Mouse (Mus musculus): ENCODE measurements at regions not wholly inside any gene's neighbourhood (a gene's known extent, or its start where the extent isn't known, plus 50 kb on each side); places are given as distances from the start of the nearest gene placed in this dataset.

DNA sequence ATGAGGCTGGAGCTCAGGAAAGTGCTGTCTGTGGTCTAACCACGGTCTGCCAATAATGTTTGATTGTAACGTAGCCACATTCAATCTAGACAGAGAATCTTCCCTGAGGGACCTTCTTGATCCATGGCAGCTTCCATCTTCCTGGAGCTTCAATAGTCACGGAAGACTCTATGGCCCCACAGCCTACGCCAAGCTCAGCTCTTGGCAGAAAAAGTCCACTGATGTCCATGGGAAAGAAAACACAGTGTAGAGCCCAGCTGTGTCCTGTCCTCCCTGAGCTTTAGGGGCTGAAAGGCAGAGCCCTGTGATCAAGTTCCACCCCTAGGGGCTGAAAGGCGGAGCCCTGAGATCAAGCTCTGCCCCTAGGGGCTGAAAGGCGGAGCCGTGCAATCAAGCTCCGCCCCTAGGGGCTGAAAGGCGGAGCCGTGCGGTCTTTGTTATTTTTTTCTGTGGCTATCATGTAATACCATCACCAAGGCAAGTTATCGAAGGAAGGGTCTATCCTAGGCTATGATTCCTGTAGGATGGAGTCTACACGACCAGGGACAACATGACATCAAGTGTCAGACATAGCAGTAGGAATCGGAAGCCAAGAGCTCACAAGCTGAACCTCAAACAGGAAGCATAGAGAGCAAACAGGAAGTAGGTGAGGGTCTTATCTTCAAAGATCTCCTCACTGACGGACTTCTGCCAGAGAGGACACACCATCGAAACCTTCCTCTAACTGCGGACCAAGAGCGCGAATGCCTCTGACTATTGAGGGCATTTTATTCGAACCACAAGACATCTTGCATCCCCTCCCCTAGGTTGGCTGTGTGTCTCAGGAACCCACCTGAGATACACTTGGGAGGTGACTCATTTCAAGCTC lies 81.4 kb downstream of the Gm26897 start:
- Histone ChIP-seq H3K4me1 (ENCODE audit: control insufficient read depth, insufficient read depth, insufficient read length, low read length) (no peaks in the 10 kb centered on the region; the same call in 1 of the 2 replicates), H3K27ac (replicated peaks; ENCODE audit: low read depth, low read length) (no peak overlapping the region), H3K4me3 (ENCODE audit: insufficient read depth, low read depth, low read length) (no peak overlapping the region)

DNA sequence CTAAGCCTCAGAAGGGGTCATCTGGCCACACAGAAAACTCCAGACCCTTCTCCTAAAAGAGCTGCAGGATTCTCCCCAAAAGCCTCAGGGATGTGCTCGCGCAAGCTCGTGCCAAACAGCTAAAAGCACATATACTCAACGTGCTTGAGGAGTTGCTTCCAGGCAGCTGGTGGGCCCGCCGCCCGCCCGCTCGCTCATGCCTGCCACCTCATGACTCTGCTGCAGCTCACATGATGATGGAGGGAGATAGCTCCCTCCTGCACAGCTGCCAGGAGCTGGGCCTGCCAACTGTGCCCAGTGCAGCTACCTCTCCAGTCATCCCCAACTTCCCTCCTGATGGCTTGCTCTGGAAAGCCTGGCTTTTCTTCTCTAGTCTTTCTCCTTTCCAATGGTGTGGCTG lies 87.2 kb downstream of the Gm26897 start:
- no peak overlapping the region for H3K4me3 ChIP-seq (ENCODE audit: insufficient read depth, low read depth, low read length)
- no peak overlapping the region for H3K27ac ChIP-seq (replicated peaks; ENCODE audit: low read depth, low read length)
- no peaks in the 10 kb centered on the region; the same call in 1 of the 2 replicates for H3K4me1 ChIP-seq (ENCODE audit: control insufficient read depth, insufficient read depth, insufficient read length, low read length)

DNA sequence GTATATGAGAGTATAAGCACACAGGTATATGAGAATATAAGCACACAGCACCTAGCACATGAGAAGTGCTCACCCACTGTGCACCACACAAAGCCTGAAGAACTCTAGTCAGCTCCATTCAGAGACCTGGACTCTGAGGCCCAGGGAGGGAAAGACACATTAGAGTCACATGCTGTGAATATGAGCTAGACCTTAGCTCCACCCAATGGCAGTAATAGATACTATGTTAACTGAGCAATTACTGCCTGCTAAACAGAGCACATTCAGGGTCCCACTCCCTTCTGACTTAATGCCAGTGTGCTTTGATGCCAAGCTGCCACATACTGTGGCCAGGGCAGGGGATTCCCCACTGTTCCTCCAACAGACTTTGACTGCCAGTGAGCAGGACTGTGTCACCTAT lies 89.2 kb downstream of the Gm26897 start:
- no peak overlapping the region for H3K27ac ChIP-seq (replicated peaks; ENCODE audit: low read depth, low read length)
- no peaks in the 10 kb centered on the region for H3K4me1 ChIP-seq (ENCODE audit: control insufficient read depth, insufficient read depth, insufficient read length, low read length)
- no peak overlapping the region for H3K4me3 ChIP-seq (ENCODE audit: insufficient read depth, low read depth, low read length)

GRCm38 (mm10) chr5:111823420-111823819 lies 89.7 kb downstream of the Gm26897 start:
- H3K27ac ChIP-seq (replicated peaks; ENCODE audit: low read depth, low read length), result no peak overlapping the region
- H3K4me3 ChIP-seq (ENCODE audit: insufficient read depth, low read depth, low read length), result no peak overlapping the region

DNA sequence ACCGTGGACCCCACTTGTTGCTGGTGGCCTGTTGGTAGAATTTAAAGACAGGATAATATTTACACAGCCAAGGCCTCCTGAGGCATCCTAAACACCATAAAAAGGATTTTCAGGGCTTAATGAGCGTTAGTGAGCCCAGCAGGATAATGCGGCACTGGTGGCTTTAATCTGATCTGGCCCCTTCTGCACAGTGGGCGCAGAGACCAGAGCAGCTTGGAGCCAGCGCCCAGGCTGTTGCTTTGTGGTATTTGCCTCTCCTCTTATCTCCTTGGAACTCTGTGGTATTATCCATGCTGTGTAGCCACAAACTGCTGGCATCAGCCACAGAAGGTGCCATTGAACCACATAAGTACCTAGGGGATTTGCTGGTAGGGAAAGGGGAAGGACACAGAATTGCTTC lies 90.1 kb downstream of the Gm26897 start:
- Histone ChIP-seq H3K4me3 (ENCODE audit: insufficient read depth, low read depth, low read length) (no peak overlapping the region), H3K4me1 (ENCODE audit: control insufficient read depth, insufficient read depth, insufficient read length, low read length) (no peaks in the 10 kb centered on the region), H3K27ac (replicated peaks; ENCODE audit: low read depth, low read length) (no peak overlapping the region)

More at GRCm38 (mm10) chr5:111823420-111823819, 89.7 kb downstream of the Gm26897 start:
- no peaks in the 10 kb centered on the region for H3K4me1 ChIP-seq (ENCODE audit: control insufficient read depth, insufficient read depth, insufficient read length, low read length)

DNA sequence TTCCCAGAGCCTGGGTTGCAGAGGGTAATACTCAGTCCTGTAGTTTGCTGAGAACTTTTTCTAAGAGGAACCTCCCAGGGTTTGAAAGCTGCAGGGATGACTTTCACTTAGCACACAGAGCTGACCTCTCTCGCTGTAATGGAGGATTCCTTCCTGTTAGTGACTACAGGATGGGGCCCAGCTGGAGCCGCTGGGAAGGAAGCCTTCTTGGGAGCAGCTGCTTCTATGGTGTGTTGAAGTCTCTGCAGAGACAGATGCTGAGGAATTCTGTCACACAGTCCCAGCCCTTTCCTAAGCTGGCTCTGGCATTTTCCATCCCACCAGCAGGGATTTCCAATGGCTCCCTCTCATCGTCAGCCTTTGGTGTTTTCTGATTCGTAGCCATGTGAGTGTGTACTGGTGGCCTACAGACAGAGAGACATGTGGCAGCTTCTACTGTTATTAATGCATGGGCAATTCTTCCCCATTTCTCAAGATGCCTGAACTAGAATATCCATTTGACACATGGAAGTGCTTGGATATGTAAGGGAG lies 90.9 kb downstream of the Gm26897 start:
- Histone ChIP-seq H3K4me3 (ENCODE audit: insufficient read depth, low read depth, low read length) (no peak overlapping the region), H3K27ac (replicated peaks; ENCODE audit: low read depth, low read length) (no peak overlapping the region), H3K4me1 (ENCODE audit: control insufficient read depth, insufficient read depth, insufficient read length, low read length) (no peaks in the 10 kb centered on the region)

DNA sequence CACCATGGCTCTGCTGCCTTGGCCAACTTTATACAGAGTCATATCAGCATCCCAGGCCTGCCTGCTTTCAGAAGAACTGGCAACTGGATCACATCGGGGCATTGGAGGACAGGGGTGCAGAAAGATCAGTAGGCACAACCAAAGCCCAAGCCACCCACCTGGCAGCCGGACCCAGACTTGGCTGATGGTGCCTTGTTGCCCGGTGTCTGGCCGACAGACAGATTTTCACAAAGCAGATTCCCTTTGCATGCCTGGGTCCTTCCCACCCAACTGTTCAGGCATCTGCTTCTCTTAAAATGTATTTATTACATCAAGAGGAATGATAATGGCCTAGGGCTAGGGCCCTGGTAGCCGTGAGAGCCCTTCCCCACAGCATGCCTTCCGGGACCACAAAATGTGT lies 96.2 kb downstream of the Gm26897 start:
- no peaks in the 10 kb centered on the region for H3K4me1 ChIP-seq (ENCODE audit: control insufficient read depth, insufficient read depth, insufficient read length, low read length)
- H3K4me3 ChIP-seq (ENCODE audit: insufficient read depth, low read depth, low read length), result no peak overlapping the region

GRCm38 (mm10) chr5:111835737-111836667 lies 102.3 kb downstream of the Gm26897 start:
- Histone ChIP-seq H3K4me3 (ENCODE audit: insufficient read depth, low read depth, low read length) (no peak overlapping the region), H3K27ac (replicated peaks; ENCODE audit: low read depth, low read length) (no peak overlapping the region), H3K4me1 (ENCODE audit: control insufficient read depth, insufficient read depth, insufficient read length, low read length) (no peaks in the 10 kb centered on the region)

More for the DNA sequence above, 96.2 kb downstream of the Gm26897 start:
- no peak overlapping the region for H3K27ac ChIP-seq (replicated peaks; ENCODE audit: low read depth, low read length)

GRCm38 (mm10) chr5:111836668-111837234 lies 103.0 kb downstream of the Gm26897 start:
- Histone ChIP-seq H3K4me3 (ENCODE audit: insufficient read depth, low read depth, low read length) (no peak overlapping the region), H3K27ac (replicated peaks; ENCODE audit: low read depth, low read length) (no peak overlapping the region), H3K4me1 (ENCODE audit: control insufficient read depth, insufficient read depth, insufficient read length, low read length) (no peaks in the 10 kb centered on the region)

DNA sequence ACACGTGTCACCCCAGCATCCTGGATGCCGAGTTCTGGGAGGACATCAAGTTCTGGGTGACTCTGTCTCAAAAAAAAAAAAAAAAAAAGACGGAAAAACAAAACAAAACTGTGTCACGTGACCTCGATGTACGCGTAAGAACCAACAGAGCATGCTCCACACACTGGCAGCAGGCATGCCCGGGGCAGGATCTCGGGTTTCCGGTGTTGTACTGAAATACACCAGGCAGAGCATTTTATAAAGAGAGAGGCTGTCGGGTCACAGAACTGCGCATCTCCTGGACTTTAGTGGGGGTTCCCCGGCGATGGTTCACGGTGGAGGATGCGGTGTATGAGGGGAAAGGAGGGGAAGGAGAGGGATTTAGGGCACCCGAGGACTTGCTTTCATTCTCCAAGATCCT lies 108.7 kb downstream of the Gm26897 start:
- Histone ChIP-seq H3K4me3 (ENCODE audit: insufficient read depth, low read depth, low read length) (no peak overlapping the region), H3K4me1 (ENCODE audit: control insufficient read depth, insufficient read depth, insufficient read length, low read length) (no peaks in the 10 kb centered on the region), H3K27ac (replicated peaks; ENCODE audit: low read depth, low read length) (no peak overlapping the region)

DNA sequence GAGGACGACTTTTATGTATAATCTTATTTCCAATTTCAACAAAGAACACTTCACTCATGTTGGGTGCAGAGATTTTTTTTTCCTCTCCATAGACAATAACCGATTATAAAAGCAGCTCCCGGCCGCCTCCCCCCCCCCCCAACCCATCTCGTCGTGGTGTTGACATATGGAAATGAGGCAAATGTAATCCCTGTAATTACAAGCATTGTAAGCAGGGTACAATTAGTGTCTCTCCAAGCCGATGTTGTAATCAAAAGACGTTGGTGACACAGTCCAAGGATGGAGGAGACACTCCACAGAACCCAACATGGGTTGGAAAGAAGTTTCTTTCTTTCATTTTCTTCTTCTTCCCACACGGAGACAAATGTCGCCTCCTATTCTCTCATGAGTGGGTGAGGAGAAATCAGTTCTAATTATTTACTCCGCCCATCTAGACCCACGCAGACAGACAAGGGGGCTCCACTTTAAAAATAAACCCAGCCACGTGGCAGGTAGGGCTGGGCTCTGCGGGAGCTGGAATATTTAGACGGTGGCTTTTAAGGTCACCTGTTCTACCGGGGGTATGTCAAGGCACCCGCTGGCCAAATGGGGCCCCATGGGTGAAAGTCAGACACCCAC lies 110.0 kb downstream of the Gm26897 start:
- Histone ChIP-seq H3K4me3 (ENCODE audit: insufficient read depth, low read depth, low read length) (no peak overlapping the region), H3K4me1 (ENCODE audit: control insufficient read depth, insufficient read depth, insufficient read length, low read length) (no peaks in the 10 kb centered on the region), H3K27ac (replicated peaks; ENCODE audit: low read depth, low read length) (no peak overlapping the region)

GRCm38 (mm10) chr5:111844528-111844927 lies 110.8 kb downstream of the Gm26897 start:
- no peak overlapping the region for H3K27ac ChIP-seq (replicated peaks; ENCODE audit: low read depth, low read length)
- H3K4me1 ChIP-seq (ENCODE audit: control insufficient read depth, insufficient read depth, insufficient read length, low read length), result no peaks in the 10 kb centered on the region

GRCm38 (mm10) chr5:111848917-111849316 lies 115.2 kb downstream of the Gm26897 start:
- H3K4me3 ChIP-seq (ENCODE audit: insufficient read depth, low read depth, low read length), result no peak overlapping the region
- no peak overlapping the region for H3K27ac ChIP-seq (replicated peaks; ENCODE audit: low read depth, low read length)
- H3K4me1 ChIP-seq (ENCODE audit: control insufficient read depth, insufficient read depth, insufficient read length, low read length), result no peaks in the 10 kb centered on the region

More at GRCm38 (mm10) chr5:111844528-111844927, 110.8 kb downstream of the Gm26897 start:
- no peak overlapping the region for H3K4me3 ChIP-seq (ENCODE audit: insufficient read depth, low read depth, low read length)

DNA sequence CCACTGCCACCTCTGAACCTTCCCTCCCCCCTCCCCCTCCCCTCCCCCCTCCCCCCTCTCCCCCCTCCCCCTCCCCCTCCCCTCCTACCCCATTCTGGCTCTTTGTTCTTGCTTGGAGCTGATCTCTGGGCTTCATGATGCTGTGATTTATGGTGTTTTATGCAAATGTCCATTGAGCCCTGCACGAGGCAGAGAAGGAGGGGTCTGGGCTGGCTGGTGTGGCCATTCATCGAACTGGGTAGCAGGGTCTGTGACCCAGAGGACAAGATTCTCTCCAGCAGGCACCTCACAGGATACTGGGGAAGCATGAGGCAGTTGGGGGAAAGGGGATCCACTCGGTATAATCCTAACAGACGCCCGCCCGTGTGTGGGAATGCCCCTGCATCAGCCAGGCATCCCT lies 119.0 kb downstream of the Gm26897 start:
- Histone ChIP-seq H3K27ac (replicated peaks; ENCODE audit: low read depth, low read length) (no peak overlapping the region), H3K4me3 (ENCODE audit: insufficient read depth, low read depth, low read length) (no peak overlapping the region), H3K4me1 (ENCODE audit: control insufficient read depth, insufficient read depth, insufficient read length, low read length) (no peaks in the 10 kb centered on the region)
